Mouse (Mus musculus): ENCODE measurements at regions not wholly inside any gene's neighbourhood (a gene's known extent, or its start where the extent isn't known, plus 50 kb on each side); places are given as distances from the start of the nearest gene placed in this dataset.

DNA sequence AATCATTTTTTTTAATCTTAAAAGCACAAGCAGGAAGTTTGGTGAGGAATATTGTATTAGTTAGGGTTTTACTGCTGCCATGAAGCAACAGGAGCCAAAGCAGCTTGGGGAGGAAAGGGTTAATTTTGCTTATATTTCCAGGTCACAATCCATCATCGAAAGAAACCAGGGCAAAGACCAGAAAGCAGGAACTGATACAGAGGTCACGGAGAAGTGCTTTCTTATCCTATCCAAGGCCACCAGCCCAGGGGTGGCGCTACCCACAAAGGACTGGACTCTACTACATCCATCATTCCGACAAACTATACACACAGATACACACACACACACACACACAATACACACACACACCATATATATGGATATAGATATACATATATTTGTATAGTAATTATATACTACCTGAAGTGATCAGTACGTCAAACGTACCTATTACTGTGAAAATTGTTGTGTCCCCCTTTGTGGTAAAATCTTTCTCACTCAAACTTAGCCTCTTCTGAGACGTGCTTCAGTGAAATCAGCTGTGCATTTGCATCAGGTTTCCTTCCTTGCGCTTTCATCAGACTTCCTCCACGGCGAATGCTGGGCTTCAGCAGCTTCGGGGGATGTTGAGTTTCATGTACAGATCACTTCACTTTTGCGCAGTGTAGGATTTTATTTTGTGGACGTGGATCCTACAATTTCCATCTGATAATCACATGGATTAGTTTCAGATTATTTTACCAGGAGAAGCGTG lies 148.6 kb upstream of the 4930583I09Rik start:
- TF ChIP-seq POLR2A (IDR thresholded peaks at IDR 0.05; ENCODE audit: borderline replicate concordance, low read depth, low read length) (no peak), CTCF (IDR thresholded peaks at IDR 0.05; ENCODE audit: low read depth, low read length) (no peak)

Data from bone marrow macrophage, adult 2 months (primary cell).